ENCODE assay signal across 21 mouse cellular contexts in the genomic region with DNA sequence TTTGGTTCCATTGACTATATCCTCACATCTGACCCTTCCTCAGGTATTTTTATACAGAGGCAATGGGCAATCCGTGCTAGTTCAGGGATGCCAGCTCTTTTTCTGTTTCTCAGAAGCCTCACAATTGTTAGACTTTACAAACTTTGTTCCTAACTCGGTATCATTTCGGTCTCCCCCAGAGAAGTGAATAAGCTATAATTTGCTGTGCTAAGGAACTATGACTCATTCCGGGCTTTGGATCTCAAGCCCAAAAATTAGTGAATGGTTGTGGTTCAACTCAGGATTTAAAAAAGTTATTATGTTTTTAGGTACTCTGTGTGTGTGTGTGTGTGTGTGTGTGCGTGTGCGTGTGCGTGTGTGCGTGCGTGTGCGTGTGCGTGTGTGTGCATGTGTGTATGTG.
"Had no signal": no experiment of that assay in that cellular context is flagged by ENCODE, and none has a peak within 500 bp of the region (broad histone marks: within the 10 kb centered on the region; RNA-seq: fewer than 3 reads in every experiment).

No protein-coding gene starts in this region.

- H3K4me2 ChIP-seq: lung, embryonic 15.5 days; midbrain, embryonic 11.5 days; midbrain, embryonic 13.5 days; midbrain, embryonic 15.5 days; neural tube, embryonic 13.5 days; neural tube, embryonic 15.5 days had no signal

- ATAC-seq: lung, postnatal 0 days; midbrain, embryonic 13.5 days; midbrain, embryonic 15.5 days had no signal

- H3K4me3 ChIP-seq: lung, embryonic 15.5 days; megakaryocyte, embryonic 14.5 days; midbrain, embryonic 13.5 days; midbrain, embryonic 15.5 days; myocyte; neural tube, embryonic 13.5 days; neural tube, embryonic 15.5 days had no signal

- H3K4me1 ChIP-seq: lung, embryonic 15.5 days; midbrain, embryonic 13.5 days; midbrain, embryonic 15.5 days; neural tube, embryonic 13.5 days; neural tube, embryonic 15.5 days had no signal

- H3K27ac ChIP-seq: lung, embryonic 15.5 days; macrophage; midbrain, embryonic 13.5 days; midbrain, embryonic 15.5 days; neural tube, embryonic 13.5 days; neural tube, embryonic 15.5 days had no signal

- H3K27me3 ChIP-seq: lung, embryonic 15.5 days; megakaryocyte, embryonic 14.5 days; midbrain, embryonic 13.5 days; midbrain, embryonic 15.5 days; neural tube, embryonic 13.5 days; neural tube, embryonic 15.5 days had no signal

- H3K36me3 ChIP-seq: lung, embryonic 15.5 days; midbrain, embryonic 13.5 days; midbrain, embryonic 15.5 days; neural tube, embryonic 13.5 days; neural tube, embryonic 15.5 days had no signal

- DNase-seq: lung, adult 2 months; lung, postnatal 14 days; lung, postnatal 36 days; retina, postnatal 1 day; right cerebral cortex, adult 18-20 months; right cerebral cortex, postnatal 25 days; right cerebral cortex, postnatal 4 days; spleen, adult 18-20 months; thymus, adult 18-20 months; thymus, postnatal 14 days; thymus, postnatal 36 days had no signal

- H3K9ac ChIP-seq: lung, embryonic 15.5 days; midbrain, embryonic 13.5 days; midbrain, embryonic 15.5 days; neural tube, embryonic 13.5 days; neural tube, embryonic 15.5 days had no signal

- H3K9me3 ChIP-seq: lung, embryonic 15.5 days; megakaryocyte, embryonic 14.5 days; midbrain, embryonic 13.5 days; midbrain, embryonic 15.5 days; neural tube, embryonic 13.5 days; neural tube, embryonic 15.5 days had no signal
